Mouse (Mus musculus) midbrain, postnatal 0 days (tissue): ENCODE measurements at regions not wholly inside any gene's neighbourhood (a gene's known extent, or its start where the extent isn't known, plus 50 kb on each side); places are given as distances from the start of the nearest gene placed in this dataset.
"Not testable (repeated sequence)": the region's sequence is repeated elsewhere in the genome, so short reads cannot be mapped to it uniquely, and the experiment has no call there.

ENCODE experiments used
- ATAC-seq: fragments of 200-750 bp; cut with Nextera tagmentation; 2 replicates; pipeline ENCODE4 v1.8.0; 2017; ENCODE audit warnings: moderate number of reproducible peaks, mild to moderate bottlenecking, moderate TSS enrichment, moderate library complexity; ENCODE audit not compliant: low FRiP score
- DNase-seq: peaks from one replicate; pipeline ENCODE4 v3.0.0-alpha.2; 2015; ENCODE audit warnings: low spot score
- H3K27ac ChIP-seq: fragments of 300-500 bp; sonication (generic); 2 replicates; pipeline ENCODE4 v1.5.1; 2014; ENCODE audit warnings: low read depth, mild to moderate bottlenecking, low read length, mixed read lengths
- H3K27me3 ChIP-seq: fragments of 300-500 bp; sonication (generic); 2 replicates; pipeline ENCODE4 v1.6.1; 2014; ENCODE audit warnings: low read length, control low read depth, mixed read lengths; ENCODE audit not compliant: insufficient read depth
- H3K36me3 ChIP-seq: fragments of 300-500 bp; sonication (generic); 2 replicates; pipeline ENCODE4 v1.6.1; 2014; ENCODE audit warnings: low read length, control low read depth, mixed read lengths; ENCODE audit not compliant: insufficient read depth
- H3K4me1 ChIP-seq: fragments of 300-500 bp; sonication (generic); 2 replicates; pipeline ENCODE4 v1.6.1; 2014; ENCODE audit warnings: mild to moderate bottlenecking, control low read depth, antibody characterized with exemption, low read length, mixed read lengths; ENCODE audit not compliant: insufficient read depth
- H3K4me2 ChIP-seq: fragments of 300-500 bp; sonication (generic); 2 replicates; pipeline ENCODE4 v1.6.1; 2014; ENCODE audit warnings: low read depth, mild to moderate bottlenecking, low read length, mixed read lengths; ENCODE audit not compliant: poor library complexity, severe bottlenecking
- H3K4me3 ChIP-seq: fragments of 300-500 bp; sonication (generic); 2 replicates; pipeline ENCODE4 v1.5.1; 2014; ENCODE audit warnings: low read depth, mild to moderate bottlenecking, low read length, moderate library complexity
- H3K9ac ChIP-seq: fragments of 300-500 bp; sonication (generic); replicated peaks from 2 replicates; pipeline ENCODE4 v1.6.1; 2014; ENCODE audit warnings: mild to moderate bottlenecking, low read length, moderate library complexity, mixed read lengths; ENCODE audit not compliant: poor library complexity, severe bottlenecking
- H3K9me3 ChIP-seq: fragments of 300-500 bp; sonication (generic); 2 replicates; pipeline ENCODE4 v1.6.1; 2016; ENCODE audit warnings: low read length, control low read depth
- CTCF ChIP-seq: IDR thresholded peaks from 2 replicates; pipeline ENCODE4 v1.5.1; 2016; ENCODE audit warnings: antibody characterized with exemption, mild to moderate bottlenecking
- WGBS: fragments of 180-500 bp; shearing (Covaris S2); extraction: QIAGEN DNeasy Blood & Tissue Kit; methylation state at CpG from one replicate; pipeline ENCODE4 v1.1.7; 2014; 5-methylcytosine and 5-hydroxymethylcytosine counted together

DNA sequence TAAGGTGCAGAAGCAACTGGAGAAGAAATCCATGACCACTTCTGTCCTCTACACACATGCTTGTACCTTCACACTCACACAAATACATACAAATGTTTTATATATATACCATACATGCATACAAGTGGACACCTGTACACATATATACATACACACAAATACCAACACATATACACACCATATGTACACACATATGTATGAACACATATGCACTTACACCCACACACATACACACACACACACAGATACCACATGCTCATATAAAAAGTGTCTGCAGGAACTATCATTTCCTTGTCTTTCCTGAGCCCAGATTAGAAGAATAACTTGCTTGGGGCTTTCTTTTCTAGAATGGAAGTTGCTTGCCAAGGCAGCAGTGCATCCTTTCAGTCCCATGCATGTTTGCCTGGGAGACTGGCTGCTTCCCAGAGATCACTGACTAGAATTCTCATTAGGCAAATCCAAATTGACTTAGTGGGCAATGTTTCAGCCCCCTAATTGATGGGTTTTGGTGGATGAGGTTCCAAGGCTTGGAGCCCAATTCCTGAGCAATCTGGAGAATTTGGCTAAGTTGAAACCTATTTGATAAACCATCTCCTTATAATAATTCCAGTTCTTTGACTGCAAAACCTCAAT lies 169.2 kb upstream of the Hddc2 start:
- H3K27me3 ChIP-seq, result no peaks in the 10 kb centered on the region
- ATAC-seq, result peak; percentile 27; the same call in 1 of the 2 replicates

DNA sequence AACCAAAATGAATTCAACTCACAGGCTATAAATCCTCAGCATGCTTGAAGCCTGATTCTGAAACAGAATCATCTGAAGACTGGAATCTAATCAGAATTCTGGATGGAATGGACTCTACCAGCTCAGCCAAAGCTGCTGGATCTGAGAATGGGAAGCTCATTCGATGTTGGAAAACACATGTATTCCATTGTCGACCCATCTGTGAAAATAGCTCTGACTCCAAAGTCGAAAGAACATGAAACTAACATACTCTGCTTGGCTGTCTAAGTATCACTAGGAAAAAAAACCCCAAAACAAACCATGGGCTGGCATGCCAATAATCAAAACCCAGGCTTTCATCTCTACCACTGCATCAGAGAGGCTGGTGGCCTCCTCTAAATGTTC lies 168.7 kb upstream of the Hddc2 start:
- ATAC-seq (no peak), DNase-seq (no peak)
- H3K36me3 ChIP-seq, result no peaks in the 10 kb centered on the region
- no peaks in the 10 kb centered on the region for H3K4me1 ChIP-seq
- no peak overlapping the region for H3K4me2 ChIP-seq
- no peak overlapping the region for H3K9ac ChIP-seq
- no peak for TF ChIP-seq CTCF
- no peak overlapping the region for H3K4me3 ChIP-seq
- 80% methylated on average over 3 of the region's 3 CpGs for WGBS
- no peak overlapping the region for H3K27ac ChIP-seq
- no peaks in the 10 kb centered on the region for H3K27me3 ChIP-seq
- no peaks in the 10 kb centered on the region for H3K9me3 ChIP-seq

More for the DNA sequence above, 169.2 kb upstream of the Hddc2 start:
- H3K4me1 ChIP-seq, result no peaks in the 10 kb centered on the region
- no peaks in the 10 kb centered on the region for H3K9me3 ChIP-seq
- H3K9ac ChIP-seq, result no peak overlapping the region
- no peak overlapping the region for H3K27ac ChIP-seq
- DNase-seq, result peak; percentile 80
- no peak overlapping the region for H3K4me3 ChIP-seq
- TF ChIP-seq CTCF, result no peak
- H3K4me2 ChIP-seq, result no peak overlapping the region
- no peaks in the 10 kb centered on the region for H3K36me3 ChIP-seq

DNA sequence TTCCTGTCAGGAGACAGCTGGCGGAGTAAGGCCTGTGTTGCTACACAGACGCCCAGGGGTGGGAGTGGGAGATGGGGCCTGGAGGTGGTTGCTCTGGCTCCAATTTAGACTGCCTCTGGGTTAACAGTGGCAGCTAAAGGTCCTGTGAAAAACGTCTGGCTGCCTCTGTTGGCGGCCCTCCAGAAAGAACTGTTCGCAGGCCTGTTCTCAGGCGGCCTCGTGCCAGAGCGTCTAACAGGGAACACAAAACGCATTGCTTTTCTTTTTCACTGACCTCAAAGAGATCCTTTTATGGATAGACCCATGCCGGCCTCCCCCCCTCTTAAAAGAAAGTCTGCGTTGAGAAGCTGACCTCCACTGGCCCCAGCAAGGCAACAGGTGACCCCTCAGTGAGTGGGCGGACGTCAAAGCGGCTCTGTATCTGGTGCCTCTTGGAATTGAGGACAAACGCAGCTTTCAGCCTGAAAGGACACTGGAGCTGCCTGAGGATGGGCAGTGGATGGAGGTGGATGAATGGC lies 140.0 kb upstream of the Hddc2 start:
- Histone ChIP-seq H3K4me1 (no peaks in the 10 kb centered on the region), H3K27me3 (no peaks in the 10 kb centered on the region), H3K36me3 (no peaks in the 10 kb centered on the region), H3K27ac (no peak overlapping the region), H3K9ac (no peak overlapping the region), H3K4me3 (no peak overlapping the region), H3K4me2 (no peak overlapping the region), H3K9me3 (no peaks in the 10 kb centered on the region)
- WGBS, result 54% methylated on average over 15 of the region's 15 CpGs
- DNase-seq (peak; percentile 82), ATAC-seq (peak; percentile 69)
- TF ChIP-seq CTCF, result no peak

DNA sequence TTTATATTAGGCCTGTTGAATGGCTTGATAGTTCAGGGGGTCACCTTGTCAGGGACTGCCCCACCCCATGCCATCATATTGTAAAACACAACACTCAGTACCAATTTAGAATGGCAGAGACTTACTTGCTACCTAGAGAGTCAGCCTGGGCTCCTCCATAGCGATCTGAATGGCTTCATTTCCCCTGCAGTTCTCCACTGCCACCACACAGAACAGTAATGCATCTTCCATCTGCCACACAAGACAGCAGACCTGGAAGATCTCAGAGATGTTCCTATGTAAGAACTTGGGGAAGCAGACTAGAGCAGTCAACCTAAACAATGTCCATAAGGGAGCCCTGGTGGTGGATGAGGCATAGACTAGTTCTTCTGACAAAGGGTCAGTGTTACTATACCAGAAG lies 123.6 kb upstream of the Hddc2 start:
- H3K9me3 ChIP-seq, result no peaks in the 10 kb centered on the region
- no peak overlapping the region for H3K4me3 ChIP-seq
- H3K9ac ChIP-seq, result no peak overlapping the region
- no peak for TF ChIP-seq CTCF
- 38% methylated on average over 1 of the region's 1 CpGs for WGBS
- DNase-seq (no peak), ATAC-seq (no peak)
- no peaks in the 10 kb centered on the region for H3K36me3 ChIP-seq
- H3K4me2 ChIP-seq, result no peak overlapping the region
- no peaks in the 10 kb centered on the region for H3K27me3 ChIP-seq
- no peak overlapping the region for H3K27ac ChIP-seq
- H3K4me1 ChIP-seq, result no peaks in the 10 kb centered on the region

- H3K9me3 ChIP-seq, H3K36me3 ChIP-seq, H3K4me3 ChIP-seq, DNase-seq, H3K27ac ChIP-seq, H3K4me1 ChIP-seq, H3K27me3 ChIP-seq, ATAC-seq, H3K4me2 ChIP-seq, H3K9ac ChIP-seq: not testable (repeated sequence)
- WGBS, result 95% methylated on average over 8 of the region's 8 CpGs
Observed at GRCm38 (mm10) chr10:31212164-31212563, 101.0 kb upstream of the Hddc2 start.

DNA sequence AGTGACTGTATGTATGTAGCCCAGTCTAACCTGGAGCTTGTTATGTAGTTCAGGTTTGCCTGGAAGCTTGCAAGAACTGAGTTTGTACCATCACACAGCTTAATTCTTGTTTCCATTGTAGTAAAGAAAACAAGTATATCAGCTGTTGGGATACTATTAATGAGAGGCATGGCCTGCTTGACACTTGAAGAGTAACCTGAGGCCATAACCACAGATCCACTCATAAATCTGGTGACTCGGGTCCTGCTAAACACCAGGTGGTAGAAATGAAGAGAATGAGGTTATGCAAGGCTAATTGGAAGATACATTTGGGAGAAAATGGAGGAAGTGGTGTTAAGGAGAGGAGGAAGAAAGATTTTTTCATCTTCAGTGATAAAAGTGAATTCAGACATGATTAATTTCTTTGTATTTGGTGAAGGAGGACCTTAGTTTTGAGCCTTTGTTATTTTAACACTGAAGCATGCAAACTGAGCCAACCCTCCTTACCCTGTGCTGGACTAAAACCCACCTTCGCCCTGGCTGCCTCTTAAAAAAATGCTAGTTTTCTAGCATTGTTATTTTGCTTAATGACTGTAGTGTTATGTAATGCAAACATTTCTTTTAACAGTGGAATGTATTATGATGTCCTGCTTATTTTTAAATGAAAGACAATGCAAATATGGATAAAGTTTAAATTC lies 100.3 kb upstream of the Hddc2 start:
- WGBS, result 77% methylated on average over 2 of the region's 2 CpGs
- no peaks in the 10 kb centered on the region for H3K9me3 ChIP-seq
- H3K4me1 ChIP-seq, result no peaks in the 10 kb centered on the region
- H3K27ac ChIP-seq, result no peak overlapping the region
- H3K9ac ChIP-seq, result no peak overlapping the region
- H3K4me3 ChIP-seq, result no peak overlapping the region
- H3K27me3 ChIP-seq, result no peaks in the 10 kb centered on the region
- no peak for ATAC-seq
- H3K4me2 ChIP-seq, result no peak overlapping the region
- TF ChIP-seq CTCF, result no peak
- DNase-seq, result no peak
- H3K36me3 ChIP-seq, result no peaks in the 10 kb centered on the region
